Mouse (Mus musculus) bone marrow, adult 2 months (tissue): ENCODE measurements around the gene Zfp54.
"Not testable (repeated sequence)": the region's sequence is repeated elsewhere in the genome, so short reads cannot be mapped to it uniquely, and the experiment has no call there.

Experiments used
- CTCF ChIP-seq: fragments of 200-500 bp; IDR thresholded peaks from 2 replicates; pipeline ENCODE4 v1.5.1; 2011; ENCODE audit warnings: low read length, control low read depth; ENCODE audit not compliant: control insufficient read depth, insufficient read depth
- POLR2A ChIP-seq: fragments of 200-500 bp; IDR thresholded peaks from 2 replicates; pipeline ENCODE4 v1.6.1; 2011; ENCODE audit warnings: low read depth, mild to moderate bottlenecking, control low read depth, low read length, borderline replicate concordance; ENCODE audit not compliant: control insufficient read depth

GRCm38 (mm10) chr17:21476351-21476750 lies 53.3 kb downstream of the Zfp54 start:
- not testable (repeated sequence) for TF ChIP-seq CTCF, POLR2A
